13 mouse cellular contexts compared by ENCODE assay signal in genomic region chr12:104475946-104476345, GRCm38 (mm10). TPM values are rescaled to one million over a fixed set of nuclear protein-coding genes. Genes with fewer than 3 reads are reported as not detected.
A peak's percentile ranks its signal among the peaks of the same experiment; 100 is the strongest.
DNase-seq lines count a peak whose midpoint lies in the region; TF ChIP-seq lines count a peak whose summit lies in the region.
"Had no signal": no experiment of that assay in that cellular context is flagged by ENCODE, and none has a peak within 500 bp of the region (broad histone marks: within the 10 kb centered on the region; RNA-seq: fewer than 3 reads in every experiment).

No protein-coding gene starts in this region.

- H3K9me3 ChIP-seq in limb, embryonic 10.5 days (replicated peaks), result no peaks in the 10 kb centered on the region
- H3K9me3 ChIP-seq: intestine, embryonic 15.5 days had no signal

- peaks cover 62% of the 10 kb centered on the region for H3K4me1 ChIP-seq in limb, embryonic 10.5 days

- peak; percentile 11 for DNase-seq in kidney, postnatal 10 days
- no peak for DNase-seq in kidney, postnatal 14 days
- peak; percentile 53 for DNase-seq in ES-CJ7 (ENCODE audit: low read depth, low spot score)
- DNase-seq in brain, embryonic 14.5 days (ENCODE audit: low read depth), result peak; percentile 53
- peak; percentile 75 for DNase-seq in limb, embryonic 10.5 days (ENCODE audit: low spot score)
- DNase-seq in adipocyte (ENCODE audit: low spot score), result no peak
- no peak for DNase-seq in spleen, postnatal 14 days (ENCODE audit: low spot score in 2 of 2)
- DNase-seq in left cerebral cortex, postnatal 10 days (ENCODE audit: extremely low spot score in 1 of 2, low spot score in 2 of 2), result no peak
- DNase-seq: cerebellum, adult 8-10 months had no signal

- no peak for TF ChIP-seq CTCF in brain, embryonic 14.5 days (IDR thresholded peaks at IDR 0.05; ENCODE audit: borderline replicate concordance, extremely low read depth, insufficient read depth, insufficient read length)

- H3K4me3 ChIP-seq in limb, embryonic 10.5 days, result peak overlapping the region; percentile 36
- H3K4me3 ChIP-seq: intestine, embryonic 15.5 days had no signal

- H3K27ac ChIP-seq in limb, embryonic 10.5 days, result peak overlapping the region; percentile 77
- H3K27ac ChIP-seq: intestine, embryonic 15.5 days had no signal

- H3K36me3 ChIP-seq in limb, embryonic 10.5 days, result peaks cover 5% of the 10 kb centered on the region; the same call in 1 of the 2 replicates
- H3K36me3 ChIP-seq: intestine, embryonic 15.5 days had no signal

- TF ChIP-seq POLR2A in brain, embryonic 14.5 days (IDR thresholded peaks at IDR 0.05; ENCODE audit: borderline replicate concordance, extremely low read depth, insufficient read depth, insufficient read length, poor library complexity, severe bottlenecking), result no peak

- under 1% methylated on average over 21 of the region's 21 CpGs for WGBS in limb, embryonic 10.5 days

- intact Hi-C loops in left cerebral cortex, postnatal 10 days (cut with DNase I), result no loop called here

- H3K27me3 ChIP-seq in limb, embryonic 10.5 days (ENCODE audit: low read depth, poor library complexity, severe bottlenecking), result peaks cover 99% of the 10 kb centered on the region

RNA-seq across cellular contexts. Expression of gene Gsc, which starts 2.8 kb away (rescaled TPM):
- polyA plus RNA-seq in brain, embryonic 14.5 days (2012; rRNA removed), result 0.56 and 1.0 TPM in 2 replicates
- 20.1 and 34.2 TPM in 2 replicates for polyA plus RNA-seq in limb, embryonic 10.5 days (2016; fragmentation: Nextera tagmentation; extraction: Ambion mirVana)
- not detected for total RNA-seq in left cerebral cortex, postnatal 10 days (2021)
- total RNA-seq: CH12.LX; layer of hippocampus, adult 18-20 months; left cerebral cortex, postnatal 36 days had no signal

Comparison
In these comparisons a context has a peak if more than half of its experiments do, and no peak if none do; other contexts are left out.
1. DNase-seq: peak in kidney, postnatal 10 days (single experiment), ES-CJ7 (single experiment), brain, embryonic 14.5 days (single experiment) and limb, embryonic 10.5 days (single experiment); none in kidney, postnatal 14 days (single experiment), adipocyte (single experiment), spleen, postnatal 14 days (0 of 2) and left cerebral cortex, postnatal 10 days (0 of 2).
2. RNA of gene Gsc, which starts 2.8 kb away (polyA plus RNA-seq): 20.1 to 34.2 TPM in limb, embryonic 10.5 days; 0.56 to 1.0 TPM in brain, embryonic 14.5 days; every median in the first group is over 10 times any median in the second.